Mouse (Mus musculus) liver, adult 2 months (tissue): Measurements from ENCODE around the gene Sbno2.

ENCODE experiments used
- CTCF ChIP-seq: fragments of 200-500 bp; IDR thresholded peaks from 2 replicates; pipeline ENCODE4 v1.5.1; 2011; ENCODE audit warnings: low read depth, low read length, control low read depth
- POLR2A ChIP-seq: fragments of 200-500 bp; IDR thresholded peaks from 2 replicates; pipeline ENCODE4 v1.6.1; 2011; ENCODE audit warnings: low read length, control low read depth; ENCODE audit not compliant: insufficient read depth; ENCODE audit errors: extremely low read depth

DNA sequence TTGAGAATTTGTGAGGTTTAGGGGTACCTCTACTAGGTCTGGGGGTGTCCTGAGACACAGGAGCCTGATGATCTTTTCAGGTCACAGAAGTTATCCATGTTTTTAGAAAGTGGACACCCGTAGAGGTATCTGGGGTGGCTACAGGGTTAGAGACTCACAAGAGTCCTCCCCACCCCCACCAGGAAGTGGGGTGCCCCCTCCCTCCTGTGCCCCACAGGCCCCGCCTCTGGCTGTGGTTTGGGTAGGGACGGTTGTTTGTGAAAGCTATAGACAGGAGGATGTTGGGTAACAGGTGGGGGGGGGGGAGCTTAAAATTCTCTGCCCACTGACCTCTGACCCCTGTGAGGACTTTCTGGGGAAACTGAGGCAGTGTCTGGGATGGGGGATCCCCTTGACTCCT is 88.0 kb downstream of the Sbno2 start:
- no peak for TF ChIP-seq POLR2A
- TF ChIP-seq CTCF = no peak
